In genomic region chr8:105276292-105277120, GRCm38 (mm10) we compare ENCODE assay signal across 8 mouse cellular contexts. TPM values are rescaled to one million over a fixed set of nuclear protein-coding genes. Genes with fewer than 3 reads are reported as not detected.
DNase-seq lines count a peak whose midpoint lies in the region; ATAC-seq lines count a peak whose summit lies in the region.

No protein-coding gene starts in this region.

- peak; percentile 54 to 65 for ATAC-seq in hematopoietic stem cell, adult 5-6 weeks (replicated peaks in 1 of 2; ENCODE audit: insufficient read depth in 1 of 2, low FRiP score in 2 of 2, low TSS enrichment in 1 of 2, low read depth in 1 of 2, poor library complexity in 2 of 2, severe bottlenecking in 2 of 2)
- peak; percentile 66 for ATAC-seq in limb, embryonic 13.5 days (ENCODE audit: low FRiP score, low read depth)
- ATAC-seq in midbrain, embryonic 13.5 days, result peak; percentile 73

- peak; percentile 58 to 71 for DNase-seq in adrenal gland, adult (ENCODE audit: inconsistent age in 2 of 2, low spot score in 1 of 2)
- no peak for DNase-seq in adrenal gland, postnatal 4 days (ENCODE audit: low spot score in 2 of 2)
- DNase-seq in MN1 (ENCODE audit: low spot score), result peak; percentile 86
- peak; percentile 54 for DNase-seq in forebrain, embryonic 10.5 days (ENCODE audit: extremely low spot score, low spot score)
- DNase-seq in thymus, postnatal 14 days, result peak; percentile 66

- H3K27me3 ChIP-seq in forebrain, embryonic 10.5 days (ENCODE audit: poor library complexity, severe bottlenecking), result peaks cover 100% of the 10 kb centered on the region
- peaks cover 93% of the 10 kb centered on the region for H3K27me3 ChIP-seq in limb, embryonic 13.5 days
- peaks cover 94% of the 10 kb centered on the region for H3K27me3 ChIP-seq in midbrain, embryonic 13.5 days

- peaks cover 2% of the 10 kb centered on the region for H3K36me3 ChIP-seq in forebrain, embryonic 10.5 days (replicated peaks)
- H3K36me3 ChIP-seq in limb, embryonic 13.5 days, result peaks cover 3% of the 10 kb centered on the region
- H3K36me3 ChIP-seq in midbrain, embryonic 13.5 days, result peaks cover 20% of the 10 kb centered on the region

- H3K9me3 ChIP-seq in forebrain, embryonic 10.5 days, result no peaks in the 10 kb centered on the region
- no peaks in the 10 kb centered on the region for H3K9me3 ChIP-seq in limb, embryonic 13.5 days
- no peaks in the 10 kb centered on the region for H3K9me3 ChIP-seq in midbrain, embryonic 13.5 days

- H3K4me1 ChIP-seq in forebrain, embryonic 10.5 days, result peaks cover 34% of the 10 kb centered on the region
- peaks cover 25% of the 10 kb centered on the region for H3K4me1 ChIP-seq in limb, embryonic 13.5 days
- H3K4me1 ChIP-seq in midbrain, embryonic 13.5 days (replicated peaks), result peaks cover 30% of the 10 kb centered on the region

- H3K27ac ChIP-seq in forebrain, embryonic 10.5 days, result peak overlapping the region; percentile 44; the same call in 1 of the 2 replicates
- no peak overlapping the region for H3K27ac ChIP-seq in limb, embryonic 13.5 days
- H3K27ac ChIP-seq in midbrain, embryonic 13.5 days, result no peak overlapping the region

- H3K9ac ChIP-seq in limb, embryonic 13.5 days, result peak overlapping the region; percentile 63
- H3K9ac ChIP-seq in midbrain, embryonic 13.5 days (replicated peaks), result peak overlapping the region; percentile 70

- peak overlapping the region; percentile 55 for H3K4me3 ChIP-seq in forebrain, embryonic 10.5 days
- peak overlapping the region; percentile 49 for H3K4me3 ChIP-seq in limb, embryonic 13.5 days
- H3K4me3 ChIP-seq in midbrain, embryonic 13.5 days (replicated peaks), result peak overlapping the region; percentile 48

- 4% methylated on average over 30 of the region's 30 CpGs for WGBS in forebrain, embryonic 10.5 days
- 4% methylated on average over 30 of the region's 30 CpGs for WGBS in limb, embryonic 13.5 days
- 2% methylated on average over 30 of the region's 30 CpGs for WGBS in midbrain, embryonic 13.5 days

- peak overlapping the region; percentile 77 for H3K4me2 ChIP-seq in limb, embryonic 13.5 days (replicated peaks)
- H3K4me2 ChIP-seq in midbrain, embryonic 13.5 days (replicated peaks), result peak overlapping the region; percentile 84

RNA-seq across cellular contexts. Expression of gene Nol3, which starts 0.6 kb away (rescaled TPM):
- total RNA-seq in adrenal gland, postnatal 4 days (2021), result 1 to 10 TPM; 1.8 to 2.7 TPM
- polyA plus RNA-seq in forebrain, embryonic 10.5 days (2016; fragmentation: Nextera tagmentation; extraction: Ambion mirVana), result 0.57 and 0.99 TPM in 2 replicates
- total RNA-seq in hematopoietic stem cell, adult 5-6 weeks (2017), result 0.30 and 0.31 TPM in 2 replicates
- 2.7 and 3.1 TPM in 2 replicates for polyA plus RNA-seq in limb, embryonic 13.5 days (2015; fragmentation: Nextera tagmentation; extraction: Ambion mirVana)
- 3.1 and 4.3 TPM in 2 replicates for polyA plus RNA-seq in midbrain, embryonic 13.5 days (2015; fragmentation: Nextera tagmentation; extraction: Ambion mirVana)

RNA-seq across cellular contexts. Expression of gene Hsf4, which starts 6.9 kb away (rescaled TPM):
- under 1 TPM; 0.42 to 0.53 TPM for total RNA-seq in adrenal gland, postnatal 4 days (2021)
- polyA plus RNA-seq in forebrain, embryonic 10.5 days (2016; fragmentation: Nextera tagmentation; extraction: Ambion mirVana), result not detected in 2 replicates
- total RNA-seq in hematopoietic stem cell, adult 5-6 weeks (2017), result 0.19 TPM in 1 of 2 replicates, not detected in the other
- 0.11 and 0.19 TPM in 2 replicates for polyA plus RNA-seq in limb, embryonic 13.5 days (2015; fragmentation: Nextera tagmentation; extraction: Ambion mirVana)
- 0.17 and 0.38 TPM in 2 replicates for polyA plus RNA-seq in midbrain, embryonic 13.5 days (2015; fragmentation: Nextera tagmentation; extraction: Ambion mirVana)

RNA-seq across cellular contexts. Expression of gene Fbxl8, which starts 12.1 kb away (rescaled TPM):
- total RNA-seq in adrenal gland, postnatal 4 days (2021), result 1 to 10 TPM; 3.2 to 3.5 TPM
- 0.55 and 0.91 TPM in 2 replicates for polyA plus RNA-seq in forebrain, embryonic 10.5 days (2016; fragmentation: Nextera tagmentation; extraction: Ambion mirVana)
- 4.1 and 4.9 TPM in 2 replicates for total RNA-seq in hematopoietic stem cell, adult 5-6 weeks (2017)
- 2.6 and 2.8 TPM in 2 replicates for polyA plus RNA-seq in limb, embryonic 13.5 days (2015; fragmentation: Nextera tagmentation; extraction: Ambion mirVana)
- polyA plus RNA-seq in midbrain, embryonic 13.5 days (2015; fragmentation: Nextera tagmentation; extraction: Ambion mirVana), result 0.48 and 0.61 TPM in 2 replicates

RNA-seq across cellular contexts. Expression of gene Tradd, which starts 12.1 kb away (rescaled TPM):
- 10 to 100 TPM; 15.9 to 17.4 TPM for total RNA-seq in adrenal gland, postnatal 4 days (2021)
- 13.4 and 13.9 TPM in 2 replicates for polyA plus RNA-seq in forebrain, embryonic 10.5 days (2016; fragmentation: Nextera tagmentation; extraction: Ambion mirVana)
- 17.6 and 20.2 TPM in 2 replicates for total RNA-seq in hematopoietic stem cell, adult 5-6 weeks (2017)
- polyA plus RNA-seq in limb, embryonic 13.5 days (2015; fragmentation: Nextera tagmentation; extraction: Ambion mirVana), result 20.1 and 23.2 TPM in 2 replicates
- polyA plus RNA-seq in midbrain, embryonic 13.5 days (2015; fragmentation: Nextera tagmentation; extraction: Ambion mirVana), result 12.5 and 13.4 TPM in 2 replicates

RNA-seq across cellular contexts. Expression of gene 4931428F04Rik, which starts 13.2 kb away (rescaled TPM):
- 10 to 100 TPM in 1 of 2 experiments, 1 to 10 TPM in 1; 9.1 to 10.4 TPM for total RNA-seq in adrenal gland, postnatal 4 days (2021)
- 16.5 and 19.8 TPM in 2 replicates for polyA plus RNA-seq in forebrain, embryonic 10.5 days (2016; fragmentation: Nextera tagmentation; extraction: Ambion mirVana)
- total RNA-seq in hematopoietic stem cell, adult 5-6 weeks (2017), result 3.4 and 4.5 TPM in 2 replicates
- 16.3 TPM in 2 replicates for polyA plus RNA-seq in limb, embryonic 13.5 days (2015; fragmentation: Nextera tagmentation; extraction: Ambion mirVana)
- polyA plus RNA-seq in midbrain, embryonic 13.5 days (2015; fragmentation: Nextera tagmentation; extraction: Ambion mirVana), result 106 and 107 TPM in 2 replicates

Comparison
In these comparisons a context has a peak if more than half of its experiments do, and no peak if none do; other contexts are left out.
1. DNase-seq: peak in adrenal gland, adult (2 of 2), MN1 (single experiment), forebrain, embryonic 10.5 days (single experiment) and thymus, postnatal 14 days (single experiment); none in adrenal gland, postnatal 4 days (0 of 2).
2. Peak in every context shown above with its lines, with median percentiles within 50 percentile points of each other: H3K4me3 ChIP-seq and ATAC-seq.